Mouse (Mus musculus): ENCODE results near the gene Atf2.
A peak's percentile ranks its signal among the peaks of the same experiment; 100 is the strongest.
"Not testable (repeated sequence)": the region's sequence is repeated elsewhere in the genome, so short reads cannot be mapped to it uniquely, and the experiment has no call there.

The Atf2 gene

GRCm38 (mm10) chr2:73885997-73886396 lies 6.4 kb downstream of the Atf2 start:
- peak; percentile 43 for DNase-seq (ENCODE audit: low read depth, low spot score)

- no peak for DNase-seq (ENCODE audit: low read depth, low spot score)
Observed at GRCm38 (mm10) chr2:73877891-73878290, 14.5 kb downstream of the Atf2 start.

DNA sequence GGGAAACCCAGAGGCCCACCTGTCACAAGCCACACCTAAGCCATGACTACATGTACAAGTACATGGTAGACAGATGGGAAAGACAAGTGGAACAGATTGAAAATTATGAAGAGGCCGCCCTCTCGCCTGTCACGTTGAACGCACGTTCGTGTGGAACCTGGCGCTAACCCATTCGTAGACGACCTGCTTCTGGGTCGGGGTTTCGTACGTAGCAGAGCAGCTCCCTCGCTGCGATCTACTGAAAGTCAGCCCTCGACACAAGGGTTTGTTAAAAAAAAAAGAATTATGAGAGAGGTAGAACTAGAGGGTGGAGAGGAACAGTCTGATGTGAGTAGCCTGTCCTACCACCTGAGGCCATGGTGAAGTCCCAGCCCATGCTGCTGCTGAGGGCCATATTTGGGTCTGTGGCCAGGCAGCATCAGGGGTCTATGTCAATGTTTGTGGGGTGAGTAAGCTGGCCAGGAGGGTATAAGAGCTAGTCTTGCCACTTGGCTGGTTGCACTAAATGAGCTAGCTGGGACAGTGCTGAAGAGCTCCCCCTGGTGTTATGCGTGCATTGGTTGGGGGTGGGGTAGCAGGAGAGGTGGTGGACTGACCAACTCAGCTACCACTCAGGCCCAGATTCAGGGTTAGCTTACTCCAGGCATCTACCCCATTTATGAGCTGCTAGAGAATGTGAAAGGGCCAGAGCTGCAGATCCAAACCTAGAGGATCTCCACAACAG lies 24.5 kb downstream of the Atf2 start:
- peak; percentile 81 for DNase-seq (ENCODE audit: low read depth, low spot score)

DNA sequence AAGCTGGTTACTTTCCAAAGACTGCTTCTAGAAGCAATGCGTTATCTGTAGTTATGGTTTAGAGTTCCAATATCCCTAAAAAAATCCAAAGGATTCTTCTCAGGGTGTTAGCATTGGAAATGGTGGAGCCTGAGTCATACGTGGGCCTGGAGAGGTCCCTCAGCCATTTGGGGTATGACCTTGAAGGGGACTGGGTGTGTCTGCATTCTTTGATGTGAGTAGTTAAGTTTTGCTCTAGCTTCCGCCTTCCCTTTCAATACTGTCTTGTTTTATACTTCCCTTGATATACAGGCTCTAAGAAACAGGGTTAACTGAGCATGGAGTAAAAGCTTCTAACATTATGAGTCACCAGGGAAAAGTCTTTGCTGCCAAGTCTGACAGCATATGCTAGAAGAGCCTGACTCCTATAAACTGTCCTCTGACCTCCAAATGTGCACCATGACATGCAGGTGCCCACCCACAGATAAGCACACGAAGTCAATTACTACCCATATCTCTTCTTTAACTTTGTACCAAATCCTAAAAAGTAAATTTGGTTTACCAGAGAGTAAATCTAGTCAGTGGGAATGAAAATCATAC lies 32.3 kb downstream of the Atf2 start:
- peak; percentile 81 for DNase-seq (ENCODE audit: low read depth, low spot score)

DNA sequence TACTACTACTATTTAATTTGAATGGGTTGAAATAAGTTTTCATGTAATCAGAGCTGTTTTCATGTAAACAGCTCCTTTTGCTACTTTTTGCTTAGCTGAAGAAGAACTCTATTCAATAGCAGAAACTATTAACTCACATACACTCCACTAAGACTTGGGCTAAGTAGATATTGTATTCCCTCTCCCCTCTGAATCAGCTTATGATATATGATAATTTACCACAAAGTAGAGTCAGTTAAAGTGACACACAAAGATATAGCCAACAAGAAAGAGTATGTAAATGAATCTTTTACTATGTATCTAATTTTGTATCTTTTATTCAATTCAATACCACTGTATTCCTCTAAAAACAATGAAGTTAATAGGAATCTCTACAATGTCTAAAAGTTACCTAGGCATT lies 35.1 kb downstream of the Atf2 start:
- no peak for DNase-seq (ENCODE audit: low read depth, low spot score)

DNA sequence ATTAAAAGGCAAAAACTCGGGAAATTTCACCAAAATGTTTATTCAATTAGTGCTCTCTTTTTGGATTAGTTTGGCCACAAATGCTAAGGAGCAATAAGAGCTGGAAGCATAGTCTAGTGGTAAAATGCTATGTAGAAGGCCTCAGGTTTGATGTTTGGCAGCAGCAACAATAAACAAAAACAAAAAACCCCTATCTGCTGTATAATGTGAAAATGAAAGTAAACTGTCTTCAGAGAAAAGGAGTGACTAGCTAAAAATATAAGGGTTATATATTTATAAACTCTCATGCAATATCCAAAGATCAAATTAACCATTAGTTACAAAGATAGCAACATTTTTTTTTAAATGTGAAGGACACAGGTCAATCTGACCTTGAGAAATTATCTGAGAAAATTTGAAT lies 36.2 kb downstream of the Atf2 start:
- DNase-seq (ENCODE audit: low read depth, low spot score), result no peak

DNA sequence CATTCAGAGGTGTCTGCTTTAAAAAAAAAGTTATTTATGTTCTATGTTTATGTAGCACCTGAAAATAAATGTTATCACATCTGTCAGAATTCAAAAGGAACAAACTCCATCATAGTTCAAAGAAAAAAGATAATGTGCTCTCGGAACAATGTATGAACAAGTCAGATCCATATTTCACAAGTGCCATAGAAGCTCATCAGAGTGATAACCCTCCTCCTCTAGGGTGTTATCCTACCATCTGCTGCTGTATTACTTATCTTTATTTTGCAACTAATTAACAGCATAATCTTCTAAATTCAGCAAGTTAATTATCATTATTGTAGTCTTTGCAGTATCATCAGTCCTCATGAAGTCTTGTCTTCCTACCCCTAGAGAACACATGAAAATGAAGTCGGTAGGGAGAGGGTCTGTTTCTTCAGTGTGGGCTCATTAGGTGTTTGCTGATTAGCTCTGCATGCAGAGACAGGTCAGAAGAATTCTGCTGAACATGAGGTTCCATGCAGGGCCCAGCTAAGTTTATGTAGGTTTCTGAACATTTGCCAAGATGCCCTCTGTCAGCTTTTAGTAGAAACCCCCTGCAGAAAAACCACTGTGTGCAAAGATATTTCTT lies 57.9 kb downstream of the Atf2 start:
- DNase-seq (ENCODE audit: low read depth, low spot score), result no peak

DNA sequence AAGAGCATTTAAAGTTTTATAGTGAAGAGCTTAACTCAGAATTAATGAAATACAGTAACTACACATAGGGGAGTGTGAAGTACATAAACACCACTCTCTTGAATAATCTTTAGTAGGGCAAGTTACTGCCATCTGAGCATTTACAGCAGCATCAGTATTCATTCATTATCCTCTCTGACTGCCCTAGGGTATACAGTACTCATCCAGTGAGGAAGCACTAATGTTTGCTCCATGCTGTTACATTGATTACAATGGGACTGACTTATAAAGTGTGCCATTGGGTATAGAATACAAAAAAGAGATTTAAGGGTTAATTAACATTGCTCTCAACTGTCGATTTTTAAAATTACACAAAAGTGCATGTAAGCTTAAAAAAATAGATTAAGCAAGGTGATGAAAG lies 59.2 kb downstream of the Atf2 start:
- DNase-seq (ENCODE audit: low read depth, low spot score), result no peak

DNA sequence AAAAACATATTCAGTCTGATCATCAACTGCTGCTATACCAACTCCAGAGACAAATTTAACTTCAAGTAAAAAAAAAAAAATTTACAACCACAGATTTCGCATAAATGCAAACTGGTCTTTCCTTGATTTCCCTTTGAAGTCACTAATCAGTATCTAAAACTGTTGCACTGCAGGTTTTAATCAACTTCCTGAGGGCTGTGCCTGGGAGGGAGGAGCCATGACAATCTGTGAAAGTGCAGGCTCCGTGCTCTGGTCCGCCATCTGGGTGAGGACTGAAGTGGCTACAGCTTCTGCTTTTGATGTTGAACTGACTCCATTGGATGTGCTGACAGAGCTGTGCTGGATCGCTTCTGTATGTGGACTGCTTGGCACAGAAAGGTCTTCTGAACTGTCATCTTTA lies 73.7 kb downstream of the Atf2 start:
- peak; percentile 32 for DNase-seq (ENCODE audit: low read depth, low spot score)

DNA sequence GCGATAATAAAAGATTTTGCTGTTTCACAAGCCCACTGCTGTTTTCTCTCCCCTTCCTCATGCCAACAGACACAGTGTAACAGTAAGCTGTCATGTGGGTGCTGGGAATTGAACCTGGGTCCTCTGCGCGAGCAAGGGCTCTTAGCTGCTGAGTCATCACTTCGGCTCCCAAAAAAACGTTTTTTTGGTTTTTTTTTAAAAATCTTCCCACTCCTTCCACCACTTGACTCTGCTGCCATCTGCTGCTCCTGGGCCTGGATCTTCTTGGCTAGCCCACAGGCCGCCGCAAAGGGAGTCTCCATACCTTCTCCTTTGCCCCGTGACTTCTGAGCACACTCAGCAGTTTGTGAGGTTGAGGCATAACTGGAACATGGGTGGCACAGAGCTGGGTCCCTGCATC lies 84.8 kb downstream of the Atf2 start:
- peak; percentile 51 for DNase-seq (ENCODE audit: low read depth, low spot score)

DNA sequence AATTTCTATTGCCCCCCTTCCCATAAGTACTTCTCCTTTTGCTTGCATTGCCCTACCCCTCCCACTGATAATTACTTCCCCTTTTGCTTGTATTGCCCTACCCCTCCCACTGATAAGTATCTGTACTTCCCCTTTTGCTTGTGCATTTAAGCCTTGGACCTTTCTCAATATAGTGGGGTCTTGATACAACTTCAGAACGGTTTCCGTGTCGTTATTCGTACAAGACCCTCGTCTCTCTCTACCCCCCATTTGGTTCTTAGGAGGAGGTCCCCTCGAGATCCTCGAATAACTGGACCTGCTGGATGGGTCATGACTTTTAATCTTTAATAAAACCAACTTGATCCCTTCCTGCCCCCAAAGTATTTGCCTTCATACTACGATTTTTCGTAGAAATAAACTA lies 92.3 kb downstream of the Atf2 start:
- DNase-seq (ENCODE audit: low read depth, low spot score), result not testable (repeated sequence)

DNA sequence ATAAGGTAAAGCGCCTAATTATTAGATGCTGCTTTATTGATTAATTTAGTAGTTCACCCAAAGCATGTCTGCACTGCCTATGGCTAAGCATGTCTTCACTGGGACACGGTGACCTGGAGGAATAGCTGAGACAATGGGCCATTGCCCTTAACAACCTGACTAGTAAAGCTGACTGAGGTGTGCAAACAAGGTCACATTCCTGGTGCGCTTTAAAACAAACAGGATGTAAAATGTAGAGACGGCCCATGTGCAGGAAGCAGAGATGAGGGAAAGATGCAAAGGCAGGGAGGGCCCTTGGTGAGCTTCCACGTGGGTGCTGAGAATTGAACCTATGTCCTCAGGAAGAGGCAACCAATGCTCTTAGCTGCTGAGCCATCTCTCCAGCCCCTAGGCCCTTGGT lies 93.7 kb downstream of the Atf2 start:
- peak; percentile 70 for DNase-seq (ENCODE audit: low read depth, low spot score)

GRCm38 (mm10) chr2:73798136-73798535 lies 94.3 kb downstream of the Atf2 start:
- DNase-seq (ENCODE audit: low read depth, low spot score), result no peak

GRCm38 (mm10) chr2:73791846-73792630 lies 100.4 kb downstream of the Atf2 start:
- DNase-seq (ENCODE audit: low read depth, low spot score), result peak; percentile 93

- DNase-seq (ENCODE audit: low read depth, low spot score), result no peak
Observed at GRCm38 (mm10) chr2:73790332-73790731, 102.1 kb downstream of the Atf2 start.

DNA sequence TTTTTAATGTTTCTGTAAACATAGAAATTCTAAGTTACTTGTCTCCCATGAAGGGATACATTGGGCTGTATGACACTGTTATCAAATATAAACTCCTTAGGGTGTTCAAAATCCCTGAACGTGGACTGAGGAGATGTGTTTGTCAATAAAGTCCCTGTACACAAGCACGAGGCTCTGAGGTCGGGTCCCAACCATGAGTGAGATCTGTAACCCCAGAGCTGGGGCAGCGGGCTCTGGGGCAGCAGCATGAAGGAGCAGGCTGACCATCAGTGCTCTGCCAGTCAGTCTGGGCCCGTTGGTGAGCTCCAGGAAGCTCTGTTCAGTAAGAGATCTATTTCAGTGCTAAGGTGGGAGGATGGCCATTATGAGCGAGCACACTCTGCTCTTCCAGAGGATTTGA lies 104.0 kb downstream of the Atf2 start:
- DNase-seq (ENCODE audit: low read depth, low spot score), result no peak

DNA sequence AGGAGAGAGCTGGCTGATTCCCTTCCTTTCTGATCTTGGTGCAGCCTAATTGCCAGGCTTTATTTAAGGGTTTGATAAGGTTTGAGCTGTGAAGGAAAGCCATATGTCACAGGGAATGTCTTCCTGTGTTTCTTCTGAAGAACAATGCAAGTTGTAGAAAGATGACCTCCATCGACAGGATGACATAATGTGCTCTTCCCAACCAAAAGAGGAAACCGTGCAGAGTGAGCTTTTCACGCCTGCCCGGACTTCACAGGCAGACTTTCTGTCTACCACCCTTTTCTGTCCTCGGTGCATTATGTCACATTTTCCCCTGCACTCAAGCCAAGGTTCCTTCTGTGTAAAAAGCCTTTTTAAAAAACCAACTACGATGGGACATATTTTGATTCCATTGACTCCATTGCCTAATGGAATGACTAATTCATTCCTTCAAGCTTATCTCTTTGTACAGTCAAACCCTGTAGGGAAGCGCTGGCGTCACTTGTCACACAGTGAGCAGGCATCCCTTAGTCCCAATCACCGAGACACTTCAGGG lies 110.0 kb downstream of the Atf2 start:
- DNase-seq (ENCODE audit: low read depth, low spot score), result no peak

- DNase-seq (ENCODE audit: low read depth, low spot score), result no peak
Observed at GRCm38 (mm10) chr2:73780321-73781010, 112.0 kb downstream of the Atf2 start.

DNA sequence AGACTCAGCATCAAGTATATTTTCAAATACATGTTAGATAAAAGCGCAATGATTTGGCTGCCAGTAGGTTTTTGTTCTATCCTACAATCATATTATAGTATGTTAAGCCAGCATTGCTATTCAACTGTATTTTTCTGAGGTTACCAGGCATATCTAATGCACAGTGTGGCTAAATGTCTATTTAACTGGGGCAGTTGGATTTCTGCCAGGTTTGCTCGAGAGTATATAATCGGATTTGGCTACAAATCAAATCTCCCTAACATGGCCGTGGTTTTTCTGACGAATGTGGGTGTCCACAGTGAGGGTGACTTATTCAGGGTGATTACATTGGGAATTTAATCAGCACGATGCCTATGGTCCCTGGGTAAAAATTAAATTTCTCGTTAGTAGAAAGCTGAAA lies 112.6 kb downstream of the Atf2 start:
- no peak for DNase-seq (ENCODE audit: low read depth, low spot score)

- no peak for DNase-seq (ENCODE audit: low read depth, low spot score)
Observed at GRCm38 (mm10) chr2:73779016-73779595, 113.3 kb downstream of the Atf2 start.

- DNase-seq (ENCODE audit: low read depth, low spot score), result no peak
Observed at GRCm38 (mm10) chr2:73776936-73777335, 115.5 kb downstream of the Atf2 start.
